ENCODE assay signal across 8 mouse cellular contexts in the genomic region with DNA sequence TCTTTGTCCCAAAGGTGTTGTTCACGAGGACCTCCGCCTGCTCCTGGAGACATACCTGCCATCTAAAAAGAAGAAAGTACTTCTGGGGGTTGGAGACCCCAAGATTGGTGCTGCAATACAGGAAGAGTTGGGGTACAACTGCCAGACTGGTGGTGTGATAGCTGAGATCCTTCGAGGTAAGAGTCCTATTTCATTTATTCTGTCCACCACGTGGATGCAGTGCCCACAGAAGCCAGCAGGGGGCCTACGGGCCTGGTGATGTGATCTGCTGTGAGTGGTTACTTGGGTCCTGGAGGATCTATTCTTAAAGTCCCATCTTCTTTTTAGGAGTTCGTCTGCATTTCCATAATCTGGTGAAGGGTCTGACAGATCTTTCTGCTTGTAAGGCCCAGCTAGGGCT. TPM values are rescaled to one million over a fixed set of nuclear protein-coding genes. Genes with fewer than 3 reads are reported as not detected.
DNase-seq lines count a peak whose midpoint lies in the region; ATAC-seq and TF ChIP-seq lines count a peak whose summit lies in the region.

No protein-coding gene starts in this region.

- no peak for TF ChIP-seq POLR2A in embryonic fibroblast, embryonic 13.5 days (IDR thresholded peaks at IDR 0.05; ENCODE audit: low read depth, low read length)

- peak overlapping the region; percentile 93 for H3K4me3 ChIP-seq in embryonic fibroblast, embryonic 13.5 days (ENCODE audit: insufficient read depth, low read length)
- H3K4me3 ChIP-seq in liver, embryonic 15.5 days (replicated peaks): peak overlapping the region; percentile 98
- peak overlapping the region; percentile 91 for H3K4me3 ChIP-seq in neural tube, embryonic 12.5 days

- WGBS in liver, embryonic 15.5 days (ENCODE audit: insufficient replicate concordance): 16% methylated on average over 6 of the region's 6 CpGs
- WGBS in neural tube, embryonic 12.5 days: 47% methylated on average over 6 of the region's 6 CpGs

- no peaks in the 10 kb centered on the region for H3K27me3 ChIP-seq in liver, embryonic 15.5 days
- H3K27me3 ChIP-seq in neural tube, embryonic 12.5 days (replicated peaks): no peaks in the 10 kb centered on the region

- ATAC-seq in liver, embryonic 15.5 days (ENCODE audit: insufficient read depth): no peak
- no peak for ATAC-seq in neural tube, embryonic 12.5 days (ENCODE audit: low FRiP score, low read depth)

- no peaks in the 10 kb centered on the region for H3K9me3 ChIP-seq in liver, embryonic 15.5 days (replicated peaks)
- H3K9me3 ChIP-seq in neural tube, embryonic 12.5 days: no peaks in the 10 kb centered on the region

- no peaks in the 10 kb centered on the region; the same call in 1 of the 2 replicates for H3K4me1 ChIP-seq in embryonic fibroblast, embryonic 13.5 days (ENCODE audit: control insufficient read depth, insufficient read depth, low read length)
- H3K4me1 ChIP-seq in liver, embryonic 15.5 days (replicated peaks): peaks cover 48% of the 10 kb centered on the region
- peaks cover 19% of the 10 kb centered on the region for H3K4me1 ChIP-seq in neural tube, embryonic 12.5 days

- peak overlapping the region; percentile 91; the same call in 1 of the 2 replicates for H3K9ac ChIP-seq in liver, embryonic 15.5 days
- H3K9ac ChIP-seq in neural tube, embryonic 12.5 days: peak overlapping the region; percentile 94; the same call in 1 of the 2 replicates

- H3K27ac ChIP-seq in embryonic fibroblast, embryonic 13.5 days (ENCODE audit: insufficient read depth, low read length): no peak overlapping the region
- peak overlapping the region; percentile 82; the same call in 1 of the 2 replicates for H3K27ac ChIP-seq in liver, embryonic 15.5 days (replicated peaks)
- no peak overlapping the region for H3K27ac ChIP-seq in neural tube, embryonic 12.5 days

- H3K4me2 ChIP-seq in liver, embryonic 15.5 days: peak overlapping the region; percentile 96
- H3K4me2 ChIP-seq in neural tube, embryonic 12.5 days (replicated peaks): peak overlapping the region; percentile 95

- DNase-seq in right cerebral cortex, postnatal 14 days: peak; percentile 73
- no peak for DNase-seq in right cerebral cortex, postnatal 36 days (ENCODE audit: low spot score in 2 of 2)
- peak; percentile 85 for DNase-seq in adrenal gland, postnatal 14 days
- DNase-seq in induced T-regulatory cell, adult 2 months (ENCODE audit: low read depth): peak; percentile 89
- DNase-seq in urinary bladder, adult 2 months (ENCODE audit: low spot score): no peak

- H3K36me3 ChIP-seq in liver, embryonic 15.5 days (replicated peaks): peaks cover 51% of the 10 kb centered on the region
- H3K36me3 ChIP-seq in neural tube, embryonic 12.5 days: peaks cover 50% of the 10 kb centered on the region

- peak; percentile 47; the same call in 1 of the 2 replicates for TF ChIP-seq CTCF in embryonic fibroblast, embryonic 13.5 days (IDR thresholded peaks at IDR 0.05; ENCODE audit: borderline replicate concordance, insufficient read depth, low read length)

RNA-seq across cellular contexts. Expression of a gene that starts 1.4 kb away (rescaled TPM):
- 115 and 124 TPM in 2 replicates for total RNA-seq in adrenal gland, postnatal 14 days (2021)
- 163 and 172 TPM in 2 replicates for polyA plus RNA-seq in embryonic fibroblast, embryonic 13.5 days (2011; ENCODE audit: insufficient read length, low read depth, missing spikeins)
- 140 and 149 TPM in 2 replicates for polyA plus RNA-seq in liver, embryonic 15.5 days (2015; fragmentation: Nextera tagmentation; extraction: Ambion mirVana)
- 288 and 289 TPM in 2 replicates for polyA plus RNA-seq in neural tube, embryonic 12.5 days (2016; fragmentation: Nextera tagmentation; extraction: Ambion mirVana)
- 74.7 and 107 TPM in 2 replicates for polyA plus RNA-seq in urinary bladder, adult 2 months (2012; rRNA removed)

RNA-seq across cellular contexts. Expression of a gene that starts 8.7 kb away (rescaled TPM):
- total RNA-seq in adrenal gland, postnatal 14 days (2021): 729 and 784 TPM in 2 replicates
- polyA plus RNA-seq in embryonic fibroblast, embryonic 13.5 days (2011; ENCODE audit: insufficient read length, low read depth, missing spikeins): 143 and 156 TPM in 2 replicates
- polyA plus RNA-seq in liver, embryonic 15.5 days (2015; fragmentation: Nextera tagmentation; extraction: Ambion mirVana): 101 and 113 TPM in 2 replicates
- polyA plus RNA-seq in neural tube, embryonic 12.5 days (2016; fragmentation: Nextera tagmentation; extraction: Ambion mirVana): 128 and 133 TPM in 2 replicates
- polyA plus RNA-seq in urinary bladder, adult 2 months (2012; rRNA removed): 199 and 254 TPM in 2 replicates

RNA-seq across cellular contexts. Expression of a gene that starts 19.3 kb away (rescaled TPM):
- 3.6 and 4.2 TPM in 2 replicates for total RNA-seq in adrenal gland, postnatal 14 days (2021)
- polyA plus RNA-seq in embryonic fibroblast, embryonic 13.5 days (2011; ENCODE audit: insufficient read length, low read depth, missing spikeins): 3.0 and 4.1 TPM in 2 replicates
- polyA plus RNA-seq in liver, embryonic 15.5 days (2015; fragmentation: Nextera tagmentation; extraction: Ambion mirVana): 0.12 and 0.16 TPM in 2 replicates
- polyA plus RNA-seq in neural tube, embryonic 12.5 days (2016; fragmentation: Nextera tagmentation; extraction: Ambion mirVana): 3.8 and 4.3 TPM in 2 replicates
- polyA plus RNA-seq in urinary bladder, adult 2 months (2012; rRNA removed): 5.2 and 5.5 TPM in 2 replicates

Comparison
In these comparisons a context has a peak if more than half of its experiments do, and no peak if none do; other contexts are left out.
1. DNase-seq: peak in right cerebral cortex, postnatal 14 days (single experiment), adrenal gland, postnatal 14 days (single experiment) and induced T-regulatory cell, adult 2 months (single experiment); none in right cerebral cortex, postnatal 36 days (0 of 2) and urinary bladder, adult 2 months (single experiment).
2. Peak in every context shown above with its lines, with median percentiles within 50 percentile points of each other: H3K4me3 ChIP-seq.